Mouse (Mus musculus) limb, embryonic 14.5 days (tissue): Measurements from ENCODE around the gene Mylk. TPM values are rescaled to one million over a fixed set of nuclear protein-coding genes. Genes with fewer than 3 reads are reported as not detected.

Experiments
- ATAC-seq: fragments of 200-750 bp; cut with Nextera tagmentation; 2 replicates; pipeline ENCODE4 v1.8.0; 2017; ENCODE audit warnings: low read depth, moderate number of reproducible peaks, moderate TSS enrichment; ENCODE audit not compliant: low FRiP score
- DNase-seq: peaks from one replicate; pipeline ENCODE4 v3.0.0-alpha.2; 2015; ENCODE audit warnings: low spot score
- H3K27ac ChIP-seq: fragments of 300-500 bp; sonication (generic); replicated peaks from 2 replicates; pipeline ENCODE4 v1.5.1; 2014; ENCODE audit warnings: low read depth, mild to moderate bottlenecking, low read length, moderate library complexity, mixed read lengths
- H3K27me3 ChIP-seq: fragments of 300-500 bp; sonication (generic); 2 replicates; pipeline ENCODE4 v1.6.1; 2014; ENCODE audit warnings: low read length, mixed read lengths; ENCODE audit not compliant: control insufficient read depth, insufficient read depth
- H3K36me3 ChIP-seq: fragments of 300-500 bp; sonication (generic); 2 replicates; pipeline ENCODE4 v1.6.1; 2014; ENCODE audit warnings: mild to moderate bottlenecking, low read length, moderate library complexity, mixed read lengths; ENCODE audit not compliant: control insufficient read depth, insufficient read depth
- H3K4me1 ChIP-seq: fragments of 300-500 bp; sonication (generic); 2 replicates; pipeline ENCODE4 v1.6.1; 2014; ENCODE audit warnings: antibody characterized with exemption, low read length, mixed read lengths; ENCODE audit not compliant: control insufficient read depth, insufficient read depth
- H3K4me2 ChIP-seq: fragments of 300-500 bp; sonication (generic); replicated peaks from 2 replicates; pipeline ENCODE4 v1.6.1; 2014; ENCODE audit warnings: low read depth, mild to moderate bottlenecking, low read length, moderate library complexity; ENCODE audit not compliant: severe bottlenecking
- H3K4me3 ChIP-seq: fragments of 300-500 bp; sonication (generic); replicated peaks from 2 replicates; pipeline ENCODE4 v1.5.1; 2014; ENCODE audit warnings: low read length
- H3K9ac ChIP-seq: fragments of 300-500 bp; sonication (generic); 2 replicates; pipeline ENCODE4 v1.6.1; 2014; ENCODE audit warnings: mild to moderate bottlenecking, low read depth, low read length, moderate library complexity; ENCODE audit not compliant: severe bottlenecking
- H3K9me3 ChIP-seq: fragments of 300-500 bp; sonication (generic); 2 replicates; pipeline ENCODE4 v1.6.1; 2016; ENCODE audit warnings: low read length; ENCODE audit not compliant: control insufficient read depth
- POLR2A ChIP-seq: fragments of 200-500 bp; IDR thresholded peaks from 2 replicates; pipeline ENCODE4 v1.8.0; 2012; ENCODE audit warnings: inconsistent platforms, mild to moderate bottlenecking, moderate library complexity, borderline replicate concordance; ENCODE audit not compliant: insufficient read depth, insufficient read length; ENCODE audit errors: extremely low read depth
- WGBS: fragments of 180-500 bp; shearing (Covaris S2); extraction: QIAGEN DNeasy Blood & Tissue Kit; methylation state at CpG from one replicate; pipeline ENCODE4 v1.1.7; 2014; 5-methylcytosine and 5-hydroxymethylcytosine counted together
- polyA plus RNA-seq, 2 experiments: library from polyadenylated mRNA; depleted of rRNA in 1 of 2; stranded (reverse) in 1 of 2; unstranded in 1 of 2; fragments of >200 nt; fragmentation: Nextera tagmentation in 1 of 2; extraction: Ambion mirVana in 1 of 2; gene quantifications; 2 replicates each; pipeline versions ENCODE4 v1.2.1 to v1.2.3; 2012 to 2014

Gene Mylk
- polyA plus RNA-seq, 2 experiments = 14.9 to 17.0 TPM

DNA sequence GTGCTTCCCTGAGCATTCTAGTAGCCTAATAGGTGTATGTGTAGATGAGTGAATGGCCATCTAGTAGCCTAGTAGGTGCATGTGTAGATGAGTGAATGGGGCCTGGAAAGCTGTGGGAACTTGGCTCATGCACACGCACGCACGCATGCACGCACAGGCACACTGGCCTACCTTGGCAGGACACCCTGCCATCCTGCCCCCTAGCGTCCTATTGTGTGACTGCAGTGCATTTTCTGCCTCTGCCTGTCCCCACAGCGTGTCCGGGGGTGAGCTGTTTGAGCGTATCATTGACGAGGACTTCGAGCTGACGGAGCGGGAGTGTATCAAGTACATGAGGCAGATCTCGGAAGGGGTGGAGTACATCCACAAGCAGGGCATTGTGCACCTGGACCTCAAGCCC is 231.6 kb downstream of the Mylk start:
- H3K4me1 ChIP-seq = 0 out of 2 replicates have a peak, but pooled peaks cover 3% of the 10 kb centered on the region
- no peak for TF ChIP-seq POLR2A
- H3K9me3 ChIP-seq = no peaks in the 10 kb centered on the region
- H3K36me3 ChIP-seq = peaks cover 4% of the 10 kb centered on the region; the same call in 1 of the 2 replicates
- H3K4me2 ChIP-seq = no peak overlapping the region
- DNase-seq (no peak), ATAC-seq (no peak)
- H3K27me3 ChIP-seq = no peaks in the 10 kb centered on the region; the same call in 1 of the 2 replicates
- WGBS = 86% methylated on average over 13 of the region's 13 CpGs
- H3K9ac ChIP-seq = no peak overlapping the region
- H3K27ac ChIP-seq = no peak overlapping the region
- H3K4me3 ChIP-seq = no peak overlapping the region

- H3K4me3 ChIP-seq = no peak overlapping the region
- H3K27me3 ChIP-seq = no peaks in the 10 kb centered on the region; the same call in 1 of the 2 replicates
- H3K4me2 ChIP-seq = no peak overlapping the region
- TF ChIP-seq POLR2A = no peak
- H3K36me3 ChIP-seq = peaks cover 4% of the 10 kb centered on the region; the same call in 1 of the 2 replicates
- no peaks in the 10 kb centered on the region for H3K9me3 ChIP-seq
- no peak for DNase-seq
- H3K27ac ChIP-seq = no peak overlapping the region
- H3K4me1 ChIP-seq = no peaks in the 10 kb centered on the region
- WGBS = 88% methylated on average over 7 of the region's 7 CpGs
- no peak for ATAC-seq
- H3K9ac ChIP-seq = no peak overlapping the region
These were observed 233.0 kb downstream of the Mylk start for GRCm38 (mm10) chr16:34978018-34978417.

GRCm38 (mm10) chr16:34981009-34981408 is 236.0 kb downstream of the Mylk start:
- Histone ChIP-seq H3K27me3 (no peaks in the 10 kb centered on the region; the same call in 1 of the 2 replicates), H3K36me3 (peaks cover 4% of the 10 kb centered on the region; the same call in 1 of the 2 replicates), H3K4me2 (no peak overlapping the region), H3K9me3 (no peaks in the 10 kb centered on the region), H3K27ac (no peak overlapping the region), H3K9ac (no peak overlapping the region), H3K4me1 (no peaks in the 10 kb centered on the region), H3K4me3 (no peak overlapping the region)
- 89% methylated on average over 7 of the region's 7 CpGs for WGBS
- TF ChIP-seq POLR2A = no peak
- ATAC-seq (no peak), DNase-seq (no peak)

DNA sequence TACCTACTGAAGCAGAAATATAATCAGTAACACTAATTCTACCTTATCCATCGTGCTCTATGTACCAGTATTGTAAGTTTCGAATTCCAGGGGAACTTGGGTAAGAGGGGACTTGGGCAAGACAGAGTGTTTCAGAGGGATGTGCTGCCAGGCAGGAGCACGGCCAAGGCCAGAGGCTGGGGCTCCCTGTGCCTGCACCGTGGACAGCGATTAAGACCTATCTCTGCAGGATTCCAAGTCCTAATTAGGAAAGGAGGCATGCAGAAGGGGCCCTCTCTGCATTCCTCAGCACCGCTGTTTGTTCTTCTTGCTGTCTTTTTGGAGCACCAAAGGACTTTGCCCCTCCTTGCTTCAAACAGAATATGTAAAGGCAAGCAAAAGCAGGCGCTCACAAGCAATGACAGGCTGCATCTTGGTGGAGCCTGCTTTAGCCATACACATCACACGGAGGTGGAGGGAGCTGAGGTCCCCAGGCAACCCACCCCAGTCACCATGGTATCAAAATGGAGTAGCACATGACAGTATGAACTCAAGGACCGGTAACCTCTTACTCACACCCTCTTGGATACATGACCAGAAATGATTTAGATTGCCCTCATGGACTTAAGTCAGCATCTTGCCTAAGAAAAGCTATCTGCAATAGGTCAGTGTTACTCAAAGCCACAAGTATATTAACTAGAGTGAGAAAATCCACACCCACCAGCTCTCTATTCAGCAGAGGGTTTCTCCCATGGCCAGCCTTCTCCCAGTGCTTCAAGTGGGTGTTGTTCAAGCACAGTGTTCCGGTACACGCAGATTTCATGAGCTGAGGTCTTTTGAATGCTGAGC is 239.4 kb downstream of the Mylk start:
- Histone ChIP-seq H3K36me3 (no peaks in the 10 kb centered on the region), H3K27ac (no peak overlapping the region), H3K9ac (no peak overlapping the region), H3K4me1 (no peaks in the 10 kb centered on the region), H3K4me3 (no peak overlapping the region), H3K9me3 (no peaks in the 10 kb centered on the region), H3K27me3 (no peaks in the 10 kb centered on the region), H3K4me2 (no peak overlapping the region)
- DNase-seq = no peak
- no peak for TF ChIP-seq POLR2A
- no peak for ATAC-seq
- WGBS = 50% methylated on average over 11 of the region's 11 CpGs

DNA sequence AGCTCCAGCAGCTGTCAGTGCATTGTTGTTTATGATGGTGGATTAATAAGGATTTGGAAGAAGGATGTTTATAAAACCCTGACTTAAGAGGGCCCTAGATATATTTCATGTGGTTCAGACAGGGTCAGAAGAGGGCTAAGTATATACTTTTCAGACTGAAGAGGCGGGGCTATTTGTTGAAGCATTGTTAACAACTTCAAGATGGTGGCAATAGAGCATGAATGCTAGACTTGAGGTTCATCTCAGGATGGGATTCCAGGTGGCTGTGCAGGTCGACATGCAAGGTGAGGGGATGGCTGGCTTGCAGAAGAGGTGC is 240.0 kb downstream of the Mylk start:
- Histone ChIP-seq H3K4me1 (no peaks in the 10 kb centered on the region), H3K27ac (no peak overlapping the region), H3K27me3 (no peaks in the 10 kb centered on the region; the same call in 1 of the 2 replicates), H3K9me3 (no peaks in the 10 kb centered on the region), H3K9ac (no peak overlapping the region), H3K36me3 (no peaks in the 10 kb centered on the region), H3K4me2 (no peak overlapping the region), H3K4me3 (no peak overlapping the region)
- no peak for ATAC-seq
- WGBS = 84% methylated on average over 2 of the region's 2 CpGs
- DNase-seq = no peak
- no peak for TF ChIP-seq POLR2A
